Comparison of ENCODE assay signal across 13 mouse cellular contexts in the genomic region with DNA sequence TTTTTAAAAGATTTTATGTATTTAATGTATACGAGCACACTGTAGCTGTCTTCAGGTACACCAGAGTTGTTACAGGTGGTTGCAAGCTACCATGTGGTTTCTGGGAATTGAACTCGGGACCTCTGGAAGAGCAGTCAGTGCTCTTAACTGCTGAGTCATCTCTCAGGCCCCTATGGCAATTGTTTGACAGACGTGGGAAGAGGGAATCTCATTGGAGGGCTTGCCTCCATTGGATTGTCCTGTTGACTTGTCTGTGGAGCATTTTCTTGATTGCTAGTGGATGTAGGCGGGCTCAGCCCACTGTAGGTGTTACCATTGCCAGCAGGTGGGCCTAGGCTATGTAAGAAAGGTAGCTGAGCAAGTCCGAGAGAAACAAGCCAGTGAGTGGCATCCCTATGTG. TPM values are rescaled to one million over a fixed set of nuclear protein-coding genes. Genes with fewer than 3 reads are reported as not detected.
A peak's percentile ranks its signal among the peaks of the same experiment; 100 is the strongest.
DNase-seq lines count a peak whose midpoint lies in the region.
"Had no signal": no experiment of that assay in that cellular context is flagged by ENCODE, and none has a peak within 500 bp of the region (broad histone marks: within the 10 kb centered on the region; RNA-seq: fewer than 3 reads in every experiment).

No protein-coding gene starts in this region.

- peak; percentile 74 for DNase-seq in heart, adult 11 months
- DNase-seq in heart, adult 8-10 months (ENCODE audit: low spot score), result no peak
- DNase-seq in ES-CJ7 (ENCODE audit: low read depth, low spot score), result peak; percentile 29
- DNase-seq in R1 (ENCODE audit: low read depth, low spot score), result peak; percentile 47
- no peak for DNase-seq in adrenal gland, postnatal 25 days
- DNase-seq in lung, postnatal 36 days, result no peak
- DNase-seq: adrenal gland, adult 8-10 months; cerebellum, adult 11 months; cerebellum, adult 18-20 months; cerebellum, adult 8-10 months; cerebellum, adult 9-11 months; cerebellum, postnatal 14 days; cerebellum, postnatal 36 days had no signal

RNA-seq across cellular contexts. Expression of a gene that starts 29.9 kb away (rescaled TPM):
- 10 to 100 TPM in 2 of 4 experiments, 1 to 10 TPM in 2; 6.5 to 15.6 (median 10.9) TPM for total RNA-seq in heart, adult 8-10 months (2022)
- total RNA-seq in adrenal gland, postnatal 25 days (2021), result 22.7 and 27.7 TPM in 2 replicates

Comparison
In these comparisons a context has a peak if more than half of its experiments do, and no peak if none do; other contexts are left out.
1. DNase-seq: peak in heart, adult 11 months (single experiment), ES-CJ7 (single experiment) and R1 (single experiment); none in heart, adult 8-10 months (single experiment), adrenal gland, postnatal 25 days (single experiment) and lung, postnatal 36 days (single experiment).